Mouse (Mus musculus) kidney, adult 2 months (tissue): ENCODE data around the gene Rhobtb1.

Experiments
- CTCF ChIP-seq: fragments of 200-500 bp; conservative IDR thresholded peaks from 2 replicates; pipeline ENCODE4 v1.5.1; 2011; ENCODE audit warnings: low read depth, mild to moderate bottlenecking, control low read depth, low read length, moderate library complexity, mixed read lengths; ENCODE audit not compliant: insufficient read depth, insufficient read length
- POLR2A ChIP-seq: fragments of 200-500 bp; IDR thresholded peaks from one replicate; pipeline ENCODE4 v1.6.1; 2011; ENCODE audit warnings: low read depth, low read length, control low read depth

DNA sequence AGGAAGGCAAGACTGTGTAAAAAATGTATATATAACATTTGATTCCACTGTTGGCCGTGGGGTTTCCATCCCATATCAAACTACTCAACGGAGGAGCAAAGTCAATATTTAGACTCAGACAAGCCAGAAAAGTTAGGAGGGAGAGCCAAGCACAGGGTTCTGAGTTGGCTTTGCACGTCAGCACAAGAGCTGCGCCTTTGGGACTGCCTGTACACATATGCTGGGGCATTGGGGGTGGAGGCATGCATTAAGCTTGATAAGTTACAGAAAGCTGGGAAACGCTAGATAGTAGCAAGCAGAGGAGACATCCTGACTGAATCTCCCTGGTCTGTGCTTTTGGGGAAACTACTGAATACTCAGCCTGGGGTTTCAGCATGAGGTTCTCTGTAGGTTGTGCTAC lies 62.8 kb downstream of the Rhobtb1 start:
- TF ChIP-seq CTCF (no peak), POLR2A (no peak)
